Mouse (Mus musculus) CH12.LX (cell line): ENCODE measurements around the gene Coro2b. TPM values are rescaled to one million over a fixed set of nuclear protein-coding genes. Genes with fewer than 3 reads are reported as not detected.

ENCODE experiments used
- DNase-seq: peaks from one replicate; pipeline ENCODE4 v3.0.0-alpha.2; 2013; ENCODE audit errors: extremely low read depth
- H3K27ac ChIP-seq: 2 replicates; pipeline ENCODE4 v1.5.1; 2012; ENCODE audit warnings: low read depth, mild to moderate bottlenecking, control low read depth, moderate library complexity; ENCODE audit not compliant: insufficient read depth
- H3K27me3 ChIP-seq: replicated peaks from 2 replicates; pipeline ENCODE3; 2012; ENCODE audit warnings: inconsistent platforms
- H3K36me3 ChIP-seq, 2 experiments: replicated peaks in 1 of 2; 2 replicates each; pipeline versions ENCODE3 to v1.6.1; 2012; ENCODE audit warnings: inconsistent platforms in 1 of 2, low read length in 1 of 2, mild to moderate bottlenecking in 1 of 2, mixed read lengths in 1 of 2, moderate library complexity in 1 of 2; ENCODE audit not compliant: control insufficient read depth in 1 of 2, insufficient read depth in 1 of 2
- H3K4me1 ChIP-seq, 2 experiments: 2 replicates each; pipeline ENCODE4 v1.6.1; 2012; ENCODE audit warnings: inconsistent platforms in 1 of 2, moderate library complexity in 1 of 2; ENCODE audit not compliant: insufficient read depth in 2 of 2, control insufficient read depth in 1 of 2
- H3K4me2 ChIP-seq: 2 replicates; pipeline ENCODE4 v1.6.1; 2012; ENCODE audit warnings: low read depth, mild to moderate bottlenecking, control low read depth; ENCODE audit not compliant: poor library complexity, insufficient read depth, severe bottlenecking
- H3K4me3 ChIP-seq, 3 experiments: fragments of 150-350 bp in 1 of 3; sonication (generic) in 1 of 3; replicated peaks in 1 of 3; 2 replicates each; pipeline versions ENCODE3 to v1.5.1; 2011 to 2012; ENCODE audit warnings: low read depth in 2 of 3, low read length in 2 of 3, mild to moderate bottlenecking in 2 of 3, moderate library complexity in 2 of 3, control low read depth in 1 of 3, improper control_type of control experiment in 1 of 3, inconsistent platforms in 1 of 3, mixed read lengths in 1 of 3; ENCODE audit not compliant: poor library complexity in 1 of 3
- H3K79me2 ChIP-seq: replicated peaks from 2 replicates; pipeline ENCODE4 v1.6.1; 2012; ENCODE audit warnings: mild to moderate bottlenecking, moderate library complexity; ENCODE audit not compliant: control insufficient read depth, poor library complexity, insufficient read depth, severe bottlenecking; ENCODE audit errors: extremely low read depth
- H3K9ac ChIP-seq: 2 replicates; pipeline ENCODE4 v1.6.1; 2012; ENCODE audit warnings: low read depth, mild to moderate bottlenecking, control low read depth, moderate library complexity; ENCODE audit not compliant: insufficient read depth
- H3K9me3 ChIP-seq: replicated peaks from 2 replicates; pipeline ENCODE3; 2012; ENCODE audit warnings: low read length, inconsistent platforms, mixed read lengths
- BHLHE40 ChIP-seq: IDR thresholded peaks from 2 replicates; pipeline ENCODE4 v1.6.1; 2011; ENCODE audit warnings: mild to moderate bottlenecking, low read depth, low read length, improper control_type of control experiment
- E2F4 ChIP-seq: IDR thresholded peaks from 2 replicates; pipeline ENCODE4 v1.6.1; 2011; ENCODE audit warnings: low read depth, low read length, improper control_type of control experiment; ENCODE audit not compliant: insufficient replicate concordance
- ELF1 ChIP-seq: IDR thresholded peaks from 2 replicates; pipeline ENCODE4 v1.6.1; 2014; ENCODE audit warnings: low read depth, mild to moderate bottlenecking, inconsistent platforms, low read length, improper control_type of control experiment
- EP300 ChIP-seq: IDR thresholded peaks from 2 replicates; pipeline ENCODE4 v1.6.1; 2011; ENCODE audit warnings: low read length, improper control_type of control experiment
- ETS1 ChIP-seq: conservative IDR thresholded peaks from 2 replicates; pipeline ENCODE4 v1.6.1; 2012; ENCODE audit warnings: low read depth, mild to moderate bottlenecking, inconsistent platforms, low read length, improper control_type of control experiment, moderate library complexity
- IRF4 ChIP-seq: IDR thresholded peaks from 2 replicates; pipeline ENCODE4 v1.6.1; 2014; ENCODE audit warnings: low read depth, mild to moderate bottlenecking, inconsistent platforms, low read length, improper control_type of control experiment
- JUN ChIP-seq: IDR thresholded peaks from 2 replicates; pipeline ENCODE4 v1.6.1; 2011; ENCODE audit warnings: low read depth, mild to moderate bottlenecking, low read length, improper control_type of control experiment, moderate library complexity; ENCODE audit not compliant: insufficient read depth
- JUND ChIP-seq: conservative IDR thresholded peaks from 2 replicates; pipeline ENCODE4 v1.6.1; 2011; ENCODE audit warnings: low read depth, low read length, improper control_type of control experiment
- KAT2A ChIP-seq: IDR thresholded peaks from 2 replicates; pipeline ENCODE4 v1.6.1; 2012; ENCODE audit warnings: low read length, improper control_type of control experiment, inconsistent platforms; ENCODE audit not compliant: insufficient replicate concordance
- MAFK ChIP-seq: IDR thresholded peaks from 2 replicates; pipeline ENCODE4 v1.6.1; 2011; ENCODE audit warnings: low read length, improper control_type of control experiment; ENCODE audit not compliant: insufficient replicate concordance
- MAX ChIP-seq: IDR thresholded peaks from 2 replicates; pipeline ENCODE4 v1.6.1; 2011; ENCODE audit warnings: low read length, improper control_type of control experiment
- MEF2A ChIP-seq: IDR thresholded peaks from 2 replicates; pipeline ENCODE4 v1.6.1; 2014; ENCODE audit warnings: low read depth, mild to moderate bottlenecking, inconsistent platforms, low read length, improper control_type of control experiment, borderline replicate concordance
- NRF1 ChIP-seq: IDR thresholded peaks from 2 replicates; pipeline ENCODE4 v1.6.1; 2014; ENCODE audit warnings: low read depth, mild to moderate bottlenecking, inconsistent platforms, low read length, improper control_type of control experiment, moderate library complexity
- RCOR1 ChIP-seq: conservative IDR thresholded peaks from 2 replicates; pipeline ENCODE4 v1.6.1; 2012; ENCODE audit warnings: low read depth, mild to moderate bottlenecking, inconsistent platforms, low read length, improper control_type of control experiment
- TBP ChIP-seq: conservative IDR thresholded peaks from 2 replicates; pipeline ENCODE4 v1.6.1; 2011; ENCODE audit warnings: low read depth, low read length, improper control_type of control experiment
- ZC3H11A ChIP-seq: IDR thresholded peaks from 2 replicates; pipeline ENCODE4 v1.6.1; 2012; ENCODE audit warnings: low read depth, mild to moderate bottlenecking, inconsistent platforms, low read length, improper control_type of control experiment
- ZMIZ1 ChIP-seq: IDR thresholded peaks from 2 replicates; pipeline ENCODE4 v1.6.1; 2012; ENCODE audit warnings: low read depth, mild to moderate bottlenecking, inconsistent platforms, low read length, improper control_type of control experiment
- dilution Hi-C: fragments of 300-500 bp; cut with MboI; formaldehyde crosslinking; loops from 2 replicates; pipeline ENCODE4 v1.14.3; 2020; ENCODE audit warnings: low sequenced_read_pairs; ENCODE audit not compliant: extremely low pct_unique_long_range_greater_than_20kb, extremely low pct_ligation_motif_present
- in situ Hi-C: fragments of 300-500 bp; cut with MboI; formaldehyde crosslinking; loops from 3 replicates; pipeline ENCODE4 v1.14.3; 2019; ENCODE audit warnings: low sequenced_read_pairs, low pct_ligation_motif_present, low pct_unique_long_range_greater_than_20kb, mixed read lengths
- polyA plus RNA-seq: library from polyadenylated mRNA; unstranded; fragments of >175 nt; gene quantifications from 2 replicates; pipeline ENCODE4 v1.2.1, GENCODE M21; 2012; ENCODE audit warnings: low read depth; ENCODE audit not compliant: insufficient read length
- total RNA-seq, 2 experiments: library from RNA; depleted of rRNA; stranded (reverse); fragments of 300-350 nt in 1 of 2; fragments of >200 nt in 1 of 2; gene quantifications; 2 replicates each; pipeline ENCODE4 v1.2.3; 2012 to 2014

Gene Coro2b
- total and polyA plus RNA-seq, 3 experiments, result 0.77 to 3.2 (median 0.85) TPM

GRCm38 (mm10) chr9:62461095-62461494 is 75.7 kb downstream of the Coro2b start:
- dilution Hi-C loops, result no loop called here
- Histone ChIP-seq H3K4me2 (no peak overlapping the region), H3K9me3 (no peaks in the 10 kb centered on the region), H3K79me2 (no peaks in the 10 kb centered on the region), H3K9ac (no peak overlapping the region), H3K27me3 (no peaks in the 10 kb centered on the region), H3K4me1 (no peaks in the 10 kb centered on the region), H3K27ac (no peak overlapping the region), H3K36me3 (no peaks in the 10 kb centered on the region), H3K4me3 (no peak overlapping the region)
- TF ChIP-seq ZC3H11A (no peak), RCOR1 (no peak), BHLHE40 (no peak), EP300 (no peak), JUND (no peak), NRF1 (no peak), MAFK (no peak), ZMIZ1 (no peak), ELF1 (no peak), TBP (no peak), E2F4 (no peak), KAT2A (no peak)
- DNase-seq, result no peak
- in situ Hi-C loops, result no loop called here

GRCm38 (mm10) chr9:62460086-62460485 is 76.8 kb downstream of the Coro2b start:
- H3K4me1 ChIP-seq, result no peaks in the 10 kb centered on the region
- H3K27me3 ChIP-seq, result no peaks in the 10 kb centered on the region
- H3K27ac ChIP-seq, result no peak overlapping the region
- no peaks in the 10 kb centered on the region for H3K36me3 ChIP-seq
- in situ Hi-C loops (no loop called here), dilution Hi-C loops (no loop called here)
- H3K4me2 ChIP-seq, result no peak overlapping the region
- H3K4me3 ChIP-seq, result no peak overlapping the region
- no peaks in the 10 kb centered on the region for H3K79me2 ChIP-seq
- H3K9ac ChIP-seq, result no peak overlapping the region
- no peaks in the 10 kb centered on the region for H3K9me3 ChIP-seq
- TF ChIP-seq IRF4 (no peak), ZC3H11A (no peak), JUN (no peak), KAT2A (no peak), MEF2A (no peak), MAX (no peak), NRF1 (no peak), ETS1 (no peak)
- DNase-seq, result no peak
